Mouse (Mus musculus) liver, embryonic 14.5 days (tissue): ENCODE measurements around the gene Asah2.

Source experiments
- CTCF ChIP-seq: IDR thresholded peaks from 2 replicates; pipeline ENCODE4 v1.5.1; 2016; ENCODE audit warnings: antibody characterized with exemption, low read depth, control low read depth
- EP300 ChIP-seq: IDR thresholded peaks from 2 replicates; pipeline ENCODE4 v1.6.1; 2016; ENCODE audit warnings: antibody characterized with exemption, low read depth

GRCm38 (mm10) chr19:32070340-32070739, 37.7 kb downstream of the Asah2 start:
- TF ChIP-seq EP300 = no peak
- TF ChIP-seq CTCF = no peak
